Mouse (Mus musculus) left cerebral cortex, postnatal 25 days (tissue): ENCODE measurements around the gene Cfap58. TPM values are rescaled to one million over a fixed set of nuclear protein-coding genes. Genes with fewer than 3 reads are reported as not detected.

ENCODE experiments used
- DNase-seq, 2 experiments: peaks; one replicate each; pipeline ENCODE4 v3.0.0; 2022; ENCODE audit warnings: low spot score in 2 of 2, mixed read lengths in 1 of 2
- intact Hi-C: fragments of 180-260 bp; cut with DNase I; formaldehyde crosslinking; loops from one replicate; pipeline ENCODE4 v1.15.1; 2025
- total RNA-seq, 2 experiments: library from RNA; stranded (reverse); gene quantifications; 2 replicates each; pipeline ENCODE4 v1.2.3; 2021

Gene Cfap58
- total RNA-seq, 2 experiments from 2014 or later = 0.21 to 0.55 TPM

DNA sequence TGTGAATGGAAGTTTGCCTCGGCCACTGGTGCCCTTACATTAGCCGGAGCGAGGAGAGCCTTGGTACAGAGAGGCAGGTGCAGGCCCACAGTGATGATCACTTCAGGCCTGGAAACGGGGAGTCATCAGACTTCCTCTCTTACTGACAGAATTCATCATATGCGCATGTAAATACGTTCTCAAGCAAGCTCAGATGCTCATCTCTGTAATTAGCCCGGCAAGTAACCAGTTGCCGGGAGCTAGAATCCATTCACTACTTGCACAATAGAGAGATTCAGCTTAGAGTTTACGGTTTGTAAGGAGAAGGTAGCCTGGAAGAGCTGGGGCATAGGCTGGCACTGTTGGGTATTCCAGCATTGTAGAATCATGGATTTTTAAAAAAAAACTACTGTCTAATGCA lies 15.7 kb downstream of the Cfap58 start:
- intact Hi-C loops = no loop called here
- DNase-seq = no peak

DNA sequence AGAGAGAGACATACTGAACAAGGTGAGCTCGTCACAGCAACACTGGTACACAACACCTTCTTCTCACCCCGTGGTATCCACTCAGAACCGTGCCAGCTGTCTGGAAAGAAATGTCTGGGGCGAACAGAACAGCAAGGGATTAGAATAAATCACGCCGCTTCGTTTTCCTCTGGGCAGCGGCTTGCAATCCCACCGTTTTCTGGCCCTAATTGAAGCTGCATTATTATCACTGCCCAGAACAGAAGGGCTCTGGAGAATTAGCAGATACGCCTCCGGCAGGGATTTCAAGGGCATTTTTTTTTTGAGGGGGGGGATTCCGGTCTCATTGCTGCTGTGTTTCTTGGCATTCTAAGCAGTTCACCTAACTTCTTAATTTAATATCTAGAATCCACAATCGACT lies 20.7 kb downstream of the Cfap58 start:
- no peak for DNase-seq
- intact Hi-C loops = no loop called here

DNA sequence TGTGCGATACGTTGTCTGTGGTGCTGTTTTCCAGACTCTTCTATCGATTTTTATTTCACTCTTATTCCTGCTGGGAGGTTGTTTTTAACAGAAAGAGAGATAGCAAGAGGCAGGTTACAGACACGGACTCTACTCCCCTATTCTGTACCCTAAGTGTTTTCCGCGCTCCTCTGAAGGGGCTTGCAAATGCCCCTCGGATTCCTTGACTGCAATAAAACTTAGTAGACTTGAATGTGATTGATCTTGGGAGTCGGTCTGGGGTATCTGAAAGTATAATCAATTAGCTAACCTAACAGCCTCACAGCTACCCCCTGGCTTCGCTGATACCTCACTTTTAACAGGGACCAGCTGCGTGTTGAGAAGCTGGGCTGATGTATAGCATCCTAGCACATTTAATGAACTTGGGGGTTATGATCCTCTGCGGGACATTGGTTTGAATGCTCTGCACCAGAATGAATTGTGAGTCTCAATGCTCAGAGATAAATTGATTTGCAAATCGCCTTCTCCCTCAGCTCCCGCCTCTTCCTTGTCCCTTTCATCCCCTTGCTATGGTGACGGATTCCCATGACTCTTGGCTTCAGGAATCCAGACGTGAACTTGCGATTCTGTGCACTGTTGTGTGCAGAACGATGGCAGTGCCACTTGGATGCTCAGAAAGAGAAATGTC lies 31.7 kb downstream of the Cfap58 start:
- intact Hi-C loops = no loop called here
- DNase-seq = no peak

DNA sequence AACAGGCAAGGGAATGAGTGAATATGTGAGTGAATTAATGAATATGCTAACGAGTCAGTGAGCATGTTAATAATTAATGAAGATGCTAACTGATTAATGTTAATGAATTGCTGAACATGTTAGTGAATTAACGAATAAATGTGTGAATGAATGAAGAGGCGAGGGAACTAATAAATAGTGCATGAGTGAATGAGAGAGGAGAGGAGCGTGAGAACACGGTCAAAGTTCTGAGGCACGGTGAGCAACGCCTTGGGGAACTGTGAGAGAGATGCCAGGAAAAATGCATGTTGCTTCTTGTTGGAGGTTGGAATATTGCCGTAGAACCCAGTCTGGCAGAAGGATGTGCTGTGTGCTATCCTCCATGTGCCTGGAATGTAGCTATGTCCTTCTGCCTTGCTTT lies 33.6 kb downstream of the Cfap58 start:
- intact Hi-C loops = no loop called here
- no peak for DNase-seq

DNA sequence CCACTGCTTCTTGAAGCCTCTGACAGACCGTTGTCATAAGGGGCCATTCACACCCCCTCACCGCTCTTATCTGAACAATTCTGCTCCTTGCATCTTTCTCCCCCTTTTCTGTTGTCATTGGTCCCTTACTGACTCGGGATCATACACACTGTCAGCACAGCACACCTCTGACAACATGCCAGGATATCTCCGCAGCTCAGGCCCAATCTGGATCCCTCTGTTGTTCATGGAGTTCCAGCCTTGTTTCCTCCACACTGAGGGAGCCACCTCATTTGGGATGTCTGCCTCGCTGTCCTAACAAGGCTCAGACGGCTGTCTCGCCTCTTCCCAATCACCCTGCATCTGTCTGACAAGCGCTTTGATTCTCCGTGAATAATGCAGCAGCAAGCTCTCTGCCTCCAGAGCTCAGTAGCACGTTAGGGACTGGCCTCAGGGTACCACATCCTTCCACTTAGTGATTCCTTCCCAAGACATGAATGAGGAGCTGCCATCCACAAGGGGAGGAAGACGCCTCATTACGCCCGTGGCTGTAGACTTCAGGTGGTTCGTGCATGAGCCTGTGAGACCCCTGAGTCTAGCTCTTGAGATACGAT lies 40.7 kb downstream of the Cfap58 start:
- no peak for DNase-seq
- intact Hi-C loops = no loop called here

DNA sequence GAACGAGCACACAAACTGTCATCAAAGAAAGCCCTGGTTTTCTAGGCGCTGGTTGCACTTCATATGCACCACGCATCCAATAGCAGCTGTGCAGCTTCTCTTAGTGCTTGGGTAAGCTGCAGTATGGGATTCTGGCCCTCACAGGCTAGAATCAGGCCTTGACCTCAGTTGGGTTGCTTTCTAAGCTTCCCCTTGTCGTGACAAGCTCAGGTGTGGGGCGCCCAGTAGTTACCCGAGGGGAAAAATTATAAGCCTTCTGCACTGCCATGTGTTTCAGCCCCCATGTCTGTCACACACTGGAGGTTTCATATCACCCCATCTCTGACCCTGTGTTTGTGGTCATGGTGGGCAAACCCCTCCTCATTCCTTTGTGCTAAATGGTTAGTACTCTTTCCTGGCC lies 42.0 kb downstream of the Cfap58 start:
- no peak for DNase-seq
- intact Hi-C loops = no loop called here

DNA sequence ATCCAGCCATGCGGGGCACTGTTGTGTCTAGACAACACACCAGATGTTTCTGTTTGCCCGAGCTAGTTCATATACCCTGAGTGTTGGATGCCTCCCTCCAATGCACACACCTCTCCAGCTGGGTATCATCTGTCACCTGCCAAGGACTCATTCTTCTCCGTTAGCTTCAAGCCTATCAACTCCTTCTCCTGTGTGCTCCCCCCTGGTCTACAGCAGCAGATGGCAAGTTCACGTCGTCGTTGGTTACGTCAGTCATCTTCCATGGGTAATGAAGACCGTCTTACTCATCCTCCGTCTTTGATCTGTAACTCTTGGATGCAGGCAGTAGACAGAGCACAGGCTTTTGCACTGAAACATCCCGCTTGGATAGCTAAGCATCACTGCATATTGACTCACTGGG lies 42.8 kb downstream of the Cfap58 start:
- peak in 1 of 2 experiments; percentile 35 for DNase-seq

DNA sequence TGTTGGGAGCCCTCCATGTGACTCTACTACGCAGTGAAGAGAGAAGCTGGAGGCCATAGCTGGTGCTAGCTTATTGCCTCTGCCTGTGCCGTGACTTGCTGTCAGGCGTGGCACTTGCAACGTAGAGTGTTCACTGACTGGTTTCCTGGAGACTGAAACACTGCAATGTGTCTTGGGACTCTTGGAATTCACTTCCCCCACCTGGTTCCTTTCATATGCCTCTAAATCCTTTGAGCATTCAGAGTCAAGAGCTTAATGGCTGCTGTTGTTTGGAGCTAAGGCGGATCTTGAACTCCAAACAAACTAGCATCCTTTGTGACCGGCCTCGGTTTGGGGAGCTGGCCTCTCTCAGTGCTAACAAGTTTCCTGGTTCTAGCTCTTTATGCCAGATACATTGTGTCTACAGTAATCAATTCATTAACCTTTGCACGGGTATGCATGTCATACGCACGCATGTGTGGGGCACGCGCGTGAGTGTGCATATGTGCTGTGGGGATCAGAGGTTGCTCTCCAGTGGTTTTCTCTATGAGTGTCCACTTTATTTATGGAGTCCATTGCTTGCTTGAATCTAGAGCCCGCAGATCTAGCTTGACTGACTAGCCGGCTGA lies 48.2 kb downstream of the Cfap58 start:
- intact Hi-C loops = loop anchor here (5.0 to 10.0 kb wide), 3 partner anchors 219 to 1759 kb away; partner anchors contain the start of gene Sorcs3
- no peak for DNase-seq

More for the DNA sequence above, 42.8 kb downstream of the Cfap58 start:
- intact Hi-C loops = loop anchor here (10.0 kb wide), 2 partner anchors 225 to 1765 kb away; partner anchors contain the start of gene Sorcs3

DNA sequence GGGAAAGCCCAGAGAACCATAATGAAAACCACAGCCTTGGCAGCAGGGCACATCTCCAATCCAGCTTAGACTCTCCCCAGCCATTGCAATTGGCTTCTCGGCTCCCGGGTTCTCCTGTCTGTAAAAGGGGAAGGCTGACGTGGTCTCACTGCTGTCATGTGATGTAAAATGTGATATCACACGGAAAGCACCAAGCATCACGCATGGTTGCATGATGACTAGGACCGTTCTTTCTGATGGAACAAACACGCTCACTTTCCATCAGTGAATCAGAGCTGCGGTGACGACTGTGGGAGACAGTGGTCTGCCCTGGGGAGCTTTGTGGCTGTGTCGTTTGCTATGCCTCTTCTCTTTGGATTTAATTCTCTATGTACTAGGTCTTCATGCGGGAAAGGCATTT lies 50.5 kb downstream of the Cfap58 start:
- intact Hi-C loops = loop anchor here (2.0 to 10.0 kb wide), 5 partner anchors 187 to 1757 kb away; partner anchors contain the start of gene Sorcs3
- no peak for DNase-seq

DNA sequence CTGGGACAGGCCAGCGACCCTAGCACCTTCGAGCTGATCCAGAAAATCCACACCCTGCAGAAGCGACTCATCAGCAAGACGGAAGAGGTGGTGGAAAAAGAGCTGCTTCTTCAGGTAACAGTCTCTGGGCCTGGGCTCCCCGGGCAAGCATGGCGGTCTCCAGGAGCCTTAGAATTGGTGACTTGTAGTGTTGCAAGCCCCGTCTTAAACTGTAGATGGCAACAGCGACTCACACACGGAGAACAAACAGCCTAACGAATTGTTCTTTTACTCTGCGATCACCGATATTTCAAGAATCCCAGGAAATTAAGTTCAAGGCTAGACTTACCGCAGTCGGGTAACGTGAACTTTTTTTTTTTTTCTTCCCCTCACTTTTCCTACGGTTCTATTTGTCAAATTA lies 51.0 kb downstream of the Cfap58 start:
- DNase-seq = peak; percentile 56 to 68
- intact Hi-C loops = loop anchor here (2.0 to 10.0 kb wide), 5 partner anchors 186 to 1756 kb away; partner anchors contain the start of gene Sorcs3

DNA sequence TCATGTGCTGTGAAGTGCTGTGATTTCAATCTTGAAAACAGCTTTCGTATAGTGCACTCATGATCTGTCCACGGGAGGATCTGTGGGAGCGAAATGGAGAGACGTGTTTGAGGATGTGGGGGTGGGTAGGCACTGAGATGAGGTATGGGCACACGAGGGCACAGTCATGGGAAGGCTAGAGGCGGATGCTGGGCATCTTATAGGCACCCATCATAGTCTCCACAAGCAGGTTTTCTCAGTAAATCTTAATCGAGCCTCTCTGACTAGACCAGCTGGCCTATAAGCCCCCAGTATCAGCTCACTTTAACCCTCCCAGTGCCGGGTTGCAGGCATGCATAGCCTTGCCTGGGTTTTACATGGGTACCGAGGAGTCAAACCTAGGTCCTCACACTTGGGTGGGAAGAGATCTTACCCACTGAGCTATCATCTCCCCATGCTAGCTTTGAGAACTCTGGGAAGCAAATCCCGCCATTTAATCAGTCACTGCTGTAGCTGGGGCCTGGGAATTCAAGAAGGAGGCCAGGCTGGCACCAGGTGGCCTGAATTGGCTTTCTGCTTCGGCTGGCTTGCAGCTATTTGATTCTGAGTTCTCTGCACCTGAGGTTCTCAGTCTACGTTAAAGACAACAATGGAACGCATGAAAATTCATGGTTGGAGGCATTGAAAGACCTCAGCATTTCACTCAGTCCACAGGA lies 51.6 kb downstream of the Cfap58 start:
- intact Hi-C loops = loop anchor here (2.0 to 10.0 kb wide), 5 partner anchors 186 to 1756 kb away; partner anchors contain the start of gene Sorcs3
- DNase-seq = no peak

DNA sequence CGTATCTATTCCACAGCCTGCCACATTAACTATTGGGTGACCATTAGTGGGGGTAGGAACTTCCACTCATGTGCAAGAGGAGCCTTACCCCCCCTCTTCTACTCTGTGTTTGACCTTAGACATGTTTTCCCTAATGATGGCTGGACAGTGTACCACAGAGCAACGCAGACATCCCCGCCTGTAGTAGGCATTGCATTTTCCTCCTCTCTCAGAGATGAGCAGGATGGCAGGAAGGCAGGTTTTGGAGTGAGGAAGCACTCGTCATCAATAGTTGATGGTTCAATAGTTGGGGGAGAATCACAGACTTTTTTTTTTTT lies 52.1 kb downstream of the Cfap58 start:
- intact Hi-C loops = loop anchor here (2.0 to 10.0 kb wide), 5 partner anchors 185 to 1755 kb away; partner anchors contain the start of gene Sorcs3
- no peak for DNase-seq

DNA sequence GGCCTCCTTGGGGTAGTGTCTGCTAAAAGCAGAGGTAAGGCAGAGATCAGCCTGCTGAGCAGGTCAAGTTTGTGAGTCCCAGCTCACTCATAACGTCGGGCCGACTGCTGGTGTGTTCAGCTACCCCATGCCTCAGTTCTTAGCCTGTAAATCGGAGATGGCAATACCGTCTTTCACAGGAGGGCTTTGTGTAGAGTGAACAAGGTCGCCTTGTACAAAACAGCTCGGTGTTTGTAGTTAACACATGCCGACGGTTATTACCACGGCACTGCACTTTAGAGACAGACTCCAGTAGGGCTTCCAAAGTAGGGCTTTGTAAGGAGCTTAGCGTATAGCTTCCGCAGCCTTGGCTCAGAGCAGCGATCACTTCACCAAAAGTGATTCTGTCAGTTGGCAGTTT lies 63.8 kb downstream of the Cfap58 start:
- intact Hi-C loops = no loop called here
- DNase-seq = no peak

DNA sequence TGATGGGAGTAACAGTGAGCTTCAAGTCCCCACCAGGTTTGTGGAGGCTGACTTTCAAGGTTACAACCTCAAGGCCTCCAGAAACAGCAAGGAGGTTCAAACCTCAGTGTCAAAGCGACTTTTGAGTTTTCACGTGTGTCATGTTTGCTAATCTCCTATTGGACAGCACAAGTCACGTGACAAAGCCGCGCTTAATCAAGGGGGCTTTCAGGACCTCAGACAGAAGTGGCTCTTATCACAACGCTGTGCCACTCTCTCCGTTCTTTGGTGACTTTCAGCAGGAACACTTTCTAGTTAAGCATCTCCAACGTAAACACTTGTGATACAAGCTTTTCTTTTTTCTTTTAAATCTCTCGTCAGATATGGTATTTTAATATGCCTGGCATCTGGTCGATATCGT lies 64.3 kb downstream of the Cfap58 start:
- no peak for DNase-seq
- intact Hi-C loops = no loop called here

DNA sequence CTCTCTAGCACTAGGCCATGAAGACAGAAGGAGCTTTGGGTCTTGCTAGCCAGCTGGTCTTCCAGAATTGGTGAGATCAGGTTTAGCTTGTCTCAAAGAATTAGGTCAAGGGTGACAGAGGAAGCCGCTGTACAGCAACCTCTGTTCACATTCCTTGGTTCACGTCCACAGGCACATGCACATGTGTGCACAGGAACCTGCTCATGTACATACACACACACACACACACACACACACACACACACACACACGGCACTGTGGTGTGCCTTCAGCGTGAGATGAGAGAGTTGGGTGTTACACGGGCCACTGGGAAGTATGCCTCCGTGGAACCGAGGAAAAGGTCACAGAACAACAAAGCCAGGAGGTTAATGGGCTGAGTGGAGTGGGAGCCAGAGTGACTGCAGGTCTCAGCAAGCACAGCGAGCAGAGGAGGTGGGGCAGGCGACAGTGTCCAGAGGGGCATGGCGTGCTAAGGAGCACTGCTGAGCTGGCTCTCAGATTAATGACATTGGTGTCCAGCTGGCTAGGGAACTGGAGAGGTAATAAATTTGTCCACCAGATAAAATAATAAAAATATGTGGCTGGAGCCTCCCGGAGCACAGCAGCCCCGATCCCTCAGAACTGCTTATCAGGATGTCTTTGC lies 71.4 kb downstream of the Cfap58 start:
- intact Hi-C loops = no loop called here
- no peak for DNase-seq

DNA sequence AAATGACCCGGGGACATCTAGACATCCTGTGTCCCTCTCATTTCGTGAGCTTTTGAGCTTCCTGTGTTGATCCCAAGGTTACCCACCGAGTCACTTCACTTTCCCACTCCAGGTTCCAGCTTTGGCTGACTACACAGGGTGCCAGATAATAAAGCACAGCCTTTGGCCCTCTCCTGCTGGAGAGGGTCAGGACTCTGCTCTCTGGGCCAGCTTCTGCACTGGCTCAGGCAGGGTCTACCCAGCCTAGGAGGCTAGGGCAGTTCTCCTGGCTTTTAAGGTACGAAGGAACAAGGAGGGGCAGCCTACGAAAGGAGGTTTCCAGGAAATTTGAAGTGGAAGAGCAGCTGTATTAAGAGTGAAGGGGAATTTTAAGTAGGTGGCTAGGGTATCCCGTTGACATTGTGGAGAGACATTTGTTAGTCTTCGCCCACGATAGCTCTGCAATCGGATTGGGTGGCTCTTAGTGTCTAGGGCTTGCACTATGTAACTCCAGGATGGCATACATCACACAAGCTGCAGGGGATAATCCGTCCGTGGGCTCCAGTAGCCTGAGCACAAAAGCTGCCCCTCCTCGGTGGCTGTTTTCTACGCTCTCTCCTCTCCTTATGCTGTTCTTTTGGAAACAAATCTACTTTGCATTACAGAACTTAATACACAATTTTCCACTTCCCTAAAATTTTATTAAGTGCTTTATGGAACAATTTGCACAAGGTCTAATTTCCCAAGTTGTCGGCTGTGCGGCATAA lies 72.3 kb downstream of the Cfap58 start:
- intact Hi-C loops = no loop called here
- no peak for DNase-seq

DNA sequence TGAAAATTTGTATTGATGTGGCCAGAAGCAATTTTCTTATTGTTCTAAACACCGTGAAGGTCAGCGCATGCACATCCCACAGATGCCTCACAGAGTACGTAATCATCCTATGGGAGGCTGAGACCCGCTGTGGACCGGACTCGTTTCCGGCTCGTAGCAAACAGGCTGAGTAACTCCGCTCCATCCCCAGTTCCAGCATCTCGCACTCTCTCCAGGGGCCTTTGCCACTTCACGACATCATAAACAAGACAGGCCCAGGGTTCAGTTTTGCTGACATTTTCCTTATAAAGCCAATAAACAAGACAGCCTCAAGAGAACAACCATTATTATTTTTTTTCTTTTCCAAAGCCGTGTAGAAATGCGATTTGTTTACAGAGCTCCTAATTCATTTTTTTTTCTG lies 82.6 kb downstream of the Cfap58 start:
- intact Hi-C loops = loop anchor here (5.0 kb wide), 1 partner anchor 77 kb away; no protein-coding TSS in a partner anchor

DNA sequence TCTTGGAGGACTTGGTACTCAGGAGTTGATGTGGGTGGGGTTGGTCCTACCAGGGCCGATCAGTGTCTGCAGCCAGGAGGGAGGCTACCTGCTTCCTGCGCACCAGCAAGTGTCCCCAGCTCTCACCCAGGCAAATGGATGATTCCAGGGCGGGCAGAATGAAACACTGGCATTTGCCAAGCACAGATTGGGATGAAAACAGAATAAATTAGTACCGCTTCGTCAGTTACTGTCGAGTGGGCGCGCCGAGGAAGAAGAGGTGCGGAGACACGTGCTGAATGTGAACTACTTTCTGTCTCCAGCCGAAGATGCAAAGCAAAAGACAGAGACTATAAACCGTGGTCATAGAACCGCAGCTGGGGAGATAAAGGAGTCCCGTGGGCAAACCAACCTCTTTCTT lies 84.0 kb downstream of the Cfap58 start:
- intact Hi-C loops = loop anchor here (5.0 kb wide), 1 partner anchor 76 kb away; no protein-coding TSS in a partner anchor
- peak; percentile 26 to 83 for DNase-seq

More for the DNA sequence above, 82.6 kb downstream of the Cfap58 start:
- DNase-seq = no peak

DNA sequence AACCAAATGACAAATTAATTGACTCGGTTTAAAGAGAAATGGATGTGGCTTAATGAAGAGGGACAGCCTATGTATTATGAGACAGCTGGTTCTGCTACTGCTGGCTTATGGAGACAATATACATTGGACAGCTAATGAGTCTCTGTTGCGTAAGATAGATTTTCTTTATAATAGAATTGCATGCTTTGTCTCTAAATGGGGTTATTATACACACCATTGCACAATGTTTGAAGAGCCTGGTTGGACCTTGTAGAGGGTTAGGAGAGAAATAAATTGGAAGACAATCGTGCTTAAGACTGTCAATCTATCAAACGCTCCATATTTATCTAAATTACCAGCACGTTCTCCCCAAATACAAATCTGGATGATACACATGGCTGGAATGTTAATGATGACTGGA lies 85.3 kb downstream of the Cfap58 start:
- no peak for DNase-seq
- intact Hi-C loops = loop anchor here (5.0 kb wide), 1 partner anchor 75 kb away; no protein-coding TSS in a partner anchor
